Mouse (Mus musculus) intestine, embryonic 14.5 days (tissue): Measurements from ENCODE around the gene Pjvk. TPM values are rescaled to one million over a fixed set of nuclear protein-coding genes. Genes with fewer than 3 reads are reported as not detected.

Experiments
- polyA plus RNA-seq: library from polyadenylated mRNA; unstranded; fragments of >200 nt; fragmentation: Nextera tagmentation; extraction: Ambion mirVana; gene quantifications from 2 replicates; pipeline ENCODE4 v1.2.1, GENCODE M21; 2014

The Pjvk gene
- polyA plus RNA-seq, 1 experiment from 2014 or later = 0.58 TPM

Other genes with a start within 250 kb of the Pjvk start
- 8.9 and 10.9 TPM in 2 replicates for gene Osbpl6, start 242.0 kb upstream of the Pjvk start, polyA plus RNA-seq
- gene Prkra, start 461 bp upstream of the Pjvk start, polyA plus RNA-seq = 52.5 and 60.1 TPM in 2 replicates
- 57.6 and 57.9 TPM in 2 replicates for gene Fkbp7, start 24.6 kb downstream of the Pjvk start, polyA plus RNA-seq
- gene Plekha3, start 26.8 kb downstream of the Pjvk start, polyA plus RNA-seq = 6.8 and 10.1 TPM in 2 replicates